Mouse (Mus musculus) gonadal fat pad, adult 2 months (tissue): Measurements from ENCODE around the gene Gm44511. TPM values are rescaled to one million over a fixed set of nuclear protein-coding genes. Genes with fewer than 3 reads are reported as not detected.
"Not testable (repeated sequence)": the region's sequence is repeated elsewhere in the genome, so short reads cannot be mapped to it uniquely, and the experiment has no call there.

ENCODE experiments used
- DNase-seq: peaks from one replicate; pipeline ENCODE4 v3.0.0-alpha.2; 2012; ENCODE audit warnings: low read depth
- polyA plus RNA-seq: library from polyadenylated mRNA; depleted of rRNA; stranded (reverse); fragments of >200 nt; gene quantifications from 2 replicates; pipeline ENCODE4 v1.2.3, GENCODE M21; 2012

The Gm44511 gene
- polyA plus RNA-seq, 1 experiment = 0.65 TPM

DNA sequence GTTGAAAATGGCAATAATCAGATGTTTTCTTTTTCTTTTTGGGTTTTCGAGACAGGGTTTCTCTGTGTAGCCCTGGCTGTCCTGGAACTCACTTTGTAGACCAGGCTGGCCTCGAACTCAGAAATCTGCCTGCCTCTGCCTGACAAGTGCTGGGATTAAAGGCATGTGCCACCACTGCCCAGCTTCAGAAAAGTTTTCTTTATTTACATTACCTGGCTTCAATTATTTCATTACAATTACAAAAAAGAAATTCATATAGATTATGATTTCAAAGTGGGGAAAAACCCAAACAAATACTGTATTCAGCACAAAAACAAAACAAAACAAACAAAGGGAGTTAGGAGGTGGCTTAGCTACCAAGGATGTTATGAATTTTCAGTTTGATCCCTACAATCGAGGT is 14.6 kb upstream of the Gm44511 start:
- DNase-seq = not testable (repeated sequence)

DNA sequence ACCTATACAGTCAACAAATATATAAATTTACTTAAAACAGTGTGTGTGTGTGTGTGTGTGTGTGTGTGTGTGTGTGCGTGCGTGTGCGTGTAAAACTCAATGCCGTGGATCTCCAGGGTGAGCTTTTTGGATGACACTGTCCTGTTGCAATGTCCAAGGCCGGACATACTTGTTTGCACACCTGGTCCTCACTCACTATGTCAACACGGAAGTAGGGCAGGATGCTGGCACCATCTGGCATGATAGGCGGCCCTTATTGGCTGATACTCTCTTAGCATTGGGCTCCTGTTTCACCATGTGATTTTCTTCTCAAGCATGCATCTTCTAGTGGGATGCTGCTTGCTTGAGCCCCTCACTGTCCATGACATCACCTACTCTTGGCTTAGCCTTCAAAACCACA is 13.8 kb upstream of the Gm44511 start:
- no peak for DNase-seq

DNA sequence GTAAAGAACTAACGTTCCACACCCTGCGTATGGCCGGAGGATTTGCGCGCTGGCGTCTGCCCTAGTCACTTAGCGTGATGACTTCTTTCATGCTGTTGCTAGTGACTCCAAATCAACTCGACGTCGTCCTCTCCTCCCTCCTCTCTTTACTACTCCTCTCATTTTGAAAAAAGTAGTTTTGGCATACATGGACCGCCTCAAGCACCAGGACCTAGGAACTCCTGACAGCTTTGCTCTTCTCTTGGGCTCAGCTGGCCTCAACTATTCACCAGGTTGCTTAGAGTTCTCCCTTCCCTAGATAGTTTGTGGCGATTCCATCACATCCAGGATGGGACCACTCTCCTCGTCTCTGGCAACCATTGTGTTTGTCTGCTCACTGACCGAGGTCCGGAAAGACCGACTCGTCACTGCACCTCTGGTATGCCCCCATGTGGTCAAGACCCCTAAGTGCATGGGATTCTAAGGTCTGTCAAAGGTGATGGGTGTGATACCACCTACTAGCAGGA is 13.2 kb upstream of the Gm44511 start:
- no peak for DNase-seq

DNA sequence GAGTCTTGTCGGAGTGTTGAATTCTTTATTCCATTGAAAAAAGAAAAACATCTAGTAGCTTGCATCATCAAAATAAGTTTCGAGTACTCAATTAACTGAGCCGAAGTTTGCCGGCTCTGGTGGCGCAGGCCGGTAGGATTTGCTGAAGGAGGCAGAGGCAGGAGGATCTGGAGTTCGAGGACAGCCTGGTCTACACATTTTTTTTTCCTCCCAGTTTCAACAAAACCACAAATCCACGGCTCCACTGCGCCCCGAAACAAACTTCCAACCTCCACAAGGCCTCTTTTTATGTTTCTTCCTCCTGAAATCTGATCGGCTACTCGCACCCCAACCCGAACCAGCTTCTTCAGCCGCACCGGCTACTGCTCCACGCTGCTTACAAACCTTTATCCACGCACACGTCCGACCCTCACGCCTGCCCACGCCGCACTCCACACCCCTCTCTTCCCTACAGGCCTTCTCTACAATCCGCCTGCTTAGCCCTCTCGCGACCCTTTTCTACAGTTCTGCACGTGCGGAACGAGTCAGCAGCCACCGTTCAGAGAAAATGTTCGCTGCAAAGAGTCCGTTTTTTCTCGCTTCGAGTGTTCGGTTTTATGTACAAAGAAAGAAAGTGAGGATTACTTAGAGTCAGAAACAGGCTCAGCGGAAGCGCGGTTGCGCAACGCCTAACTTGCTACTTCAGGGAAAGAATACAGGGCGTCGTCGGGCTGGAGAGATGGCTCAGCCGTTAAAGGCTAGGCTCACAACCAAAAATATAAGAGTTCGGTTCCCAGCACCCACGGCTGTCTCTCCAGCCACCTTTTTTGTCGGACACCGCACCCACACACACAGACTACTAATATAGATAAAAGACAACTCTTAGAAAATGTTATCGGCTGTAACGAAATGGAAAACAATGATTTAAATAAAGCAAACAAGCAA is 12.5 kb upstream of the Gm44511 start:
- no peak for DNase-seq

DNA sequence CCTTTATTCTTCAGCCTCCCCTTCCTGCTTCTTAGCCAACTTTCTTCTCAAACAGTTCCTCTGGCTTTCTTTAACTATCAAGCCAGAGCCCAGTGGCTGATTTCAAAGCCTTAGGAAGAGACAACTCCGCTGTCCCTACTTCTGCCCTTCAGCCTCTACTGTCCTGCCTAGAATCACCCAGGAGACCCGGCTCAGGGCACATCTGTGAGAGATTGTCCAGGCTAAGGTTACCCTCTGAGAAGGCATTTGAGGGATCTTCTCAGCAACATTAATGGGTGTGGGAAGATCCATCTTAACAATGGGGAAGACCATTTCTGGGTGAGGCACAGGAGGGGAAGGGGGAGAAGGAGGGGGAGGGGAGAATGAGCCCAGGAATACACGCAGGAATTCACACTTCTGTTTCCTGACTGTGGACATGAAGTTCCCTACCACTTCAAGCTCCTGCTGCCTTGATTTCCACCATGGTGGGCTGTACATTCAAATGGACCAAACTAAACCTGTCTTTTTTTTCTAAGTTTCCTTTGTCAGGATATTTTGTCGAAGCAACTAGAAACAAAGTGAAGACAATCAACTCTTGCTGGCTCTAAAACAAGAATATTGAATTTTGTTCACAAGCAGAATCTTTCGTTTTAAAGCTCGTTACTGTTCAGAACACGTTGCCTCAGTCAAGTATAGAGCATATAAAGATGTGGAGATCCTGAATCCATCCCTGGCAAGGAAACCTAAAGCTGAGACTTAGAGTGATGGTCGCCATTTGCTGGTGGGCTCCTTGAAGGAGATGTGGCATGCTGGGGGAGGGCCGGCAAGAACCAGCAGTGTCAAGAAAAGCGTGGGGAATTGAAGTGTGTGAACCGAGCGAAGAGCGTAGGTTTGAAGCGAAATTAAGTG is 11.6 kb upstream of the Gm44511 start:
- DNase-seq = no peak

DNA sequence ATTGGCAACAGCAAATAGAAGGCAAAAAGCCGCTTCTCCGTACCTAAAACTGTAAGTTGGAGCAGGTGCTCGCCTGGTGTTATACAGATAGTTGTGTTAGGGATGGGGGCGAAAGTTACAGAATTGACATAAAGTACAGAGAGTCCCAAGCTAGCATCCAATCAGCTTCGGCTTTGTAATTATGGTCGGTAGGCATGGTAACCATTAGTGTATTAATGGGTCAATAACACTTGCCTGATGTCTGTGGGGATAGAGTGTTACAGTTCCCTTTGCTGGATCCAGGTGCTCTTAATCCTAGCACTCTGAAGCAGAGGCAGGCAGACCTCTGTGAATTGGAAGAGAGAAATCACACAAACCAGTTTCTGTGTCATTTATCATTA is 10.8 kb upstream of the Gm44511 start:
- DNase-seq = no peak

DNA sequence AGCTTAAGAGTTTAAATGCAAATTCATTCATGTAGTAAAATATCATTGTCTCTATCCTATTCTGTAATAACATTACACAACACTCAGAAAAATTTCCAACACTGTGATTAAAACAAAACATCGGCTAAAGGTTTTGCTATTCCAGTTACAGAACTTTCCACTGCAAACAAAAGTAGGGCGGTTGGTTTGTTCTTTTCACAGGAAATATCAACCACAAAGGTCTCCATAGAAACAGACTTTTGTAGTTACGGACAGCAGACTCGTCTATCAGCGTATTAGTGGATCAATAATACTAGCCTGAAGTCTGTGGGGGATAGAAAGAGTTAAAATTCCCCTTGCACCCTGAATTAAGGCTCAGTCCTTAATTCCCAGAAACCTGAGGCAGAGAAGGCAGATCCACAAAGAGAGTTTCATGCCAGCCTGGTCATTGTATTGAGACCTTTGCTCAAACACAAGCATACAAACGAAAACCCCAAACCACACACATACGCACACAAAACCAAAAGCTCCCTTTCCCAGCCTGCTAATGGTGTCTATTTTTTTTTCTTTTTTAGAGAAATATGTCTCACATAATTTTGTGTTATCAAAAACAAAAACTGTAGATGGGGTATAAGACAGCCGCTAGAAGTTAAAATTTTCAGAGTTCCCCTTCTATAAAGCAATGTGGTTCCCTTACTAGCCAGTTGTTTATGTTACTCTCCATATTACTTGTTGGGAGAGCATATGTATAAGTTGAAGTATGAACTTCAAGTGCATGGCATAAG is 10.3 kb upstream of the Gm44511 start:
- DNase-seq = no peak

DNA sequence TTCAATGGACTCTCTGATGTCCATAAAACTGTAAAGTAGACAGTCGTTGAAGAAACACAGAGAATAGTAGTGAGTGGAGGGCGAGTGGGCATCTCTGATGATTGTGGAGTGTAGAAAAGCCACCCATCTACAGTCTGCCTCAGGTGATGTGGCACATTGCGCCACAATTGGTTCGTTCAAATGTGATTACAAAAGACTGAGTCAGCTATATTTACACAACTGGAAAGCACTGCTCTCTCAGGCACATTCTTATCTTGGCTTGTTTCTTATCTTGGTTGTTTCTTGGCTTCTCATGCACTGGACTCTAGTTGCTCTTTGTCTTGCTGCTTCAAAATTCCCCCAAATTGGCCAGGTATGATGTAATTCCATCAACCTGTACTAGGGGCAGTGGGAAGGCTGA is 9.5 kb upstream of the Gm44511 start:
- no peak for DNase-seq

DNA sequence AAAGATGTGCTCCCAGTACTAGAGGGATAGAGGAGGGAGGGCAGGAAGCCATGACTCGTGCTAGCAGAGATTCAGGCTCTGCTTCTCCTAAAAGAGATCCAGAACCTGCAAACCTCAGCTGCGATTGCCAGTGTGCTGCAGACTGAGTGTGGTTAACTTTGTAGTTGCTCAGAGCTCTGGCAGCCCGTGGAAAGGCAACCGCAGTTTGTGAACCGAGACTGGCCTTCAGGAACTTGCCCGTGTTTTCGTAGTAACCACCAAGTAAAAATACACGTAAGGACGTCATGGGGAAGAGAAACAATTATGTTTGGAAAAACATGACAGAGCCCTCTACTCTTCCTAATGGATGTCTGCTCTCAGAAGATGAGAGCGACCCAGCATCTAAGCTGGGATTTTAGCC is 6.9 kb upstream of the Gm44511 start:
- DNase-seq = no peak

DNA sequence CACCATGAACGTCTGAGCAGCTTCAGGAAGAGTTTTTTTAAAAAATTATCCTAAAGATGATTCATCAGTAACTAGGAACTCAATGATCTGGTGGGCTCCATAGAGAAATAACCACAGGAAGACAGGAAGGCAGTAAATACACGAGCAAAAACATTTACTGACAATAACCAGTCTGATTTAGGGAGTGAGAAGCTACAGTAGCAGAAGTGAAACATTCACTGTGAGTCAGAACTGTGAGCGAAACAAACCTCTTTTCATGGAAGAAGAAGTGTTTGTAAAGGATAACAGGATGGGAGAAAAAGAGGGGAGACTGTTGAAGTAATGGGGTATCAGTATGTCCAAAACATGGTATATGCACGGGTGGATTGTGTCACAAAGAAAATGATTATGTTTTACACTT is 3.7 kb upstream of the Gm44511 start:
- DNase-seq = no peak

DNA sequence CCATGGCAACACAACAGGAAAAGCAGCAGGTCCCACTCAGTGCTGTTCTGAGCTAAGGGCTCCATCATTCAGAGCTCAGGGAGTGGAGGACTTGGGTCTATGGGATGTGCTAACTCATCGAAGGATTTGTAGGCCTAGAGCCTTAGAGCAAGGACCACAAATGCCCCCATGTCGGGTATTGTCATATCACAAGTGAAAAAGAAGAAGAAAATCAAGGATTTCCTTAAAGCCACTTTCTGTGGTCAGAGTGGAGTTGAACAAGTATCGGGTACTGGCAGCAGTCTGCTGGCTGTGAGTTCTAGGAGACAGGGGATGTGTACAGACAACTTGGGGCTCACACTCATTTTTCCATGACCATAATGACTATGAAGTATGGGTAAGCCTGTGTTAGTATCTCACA is 666 bp upstream of the Gm44511 start:
- no peak for DNase-seq

DNA sequence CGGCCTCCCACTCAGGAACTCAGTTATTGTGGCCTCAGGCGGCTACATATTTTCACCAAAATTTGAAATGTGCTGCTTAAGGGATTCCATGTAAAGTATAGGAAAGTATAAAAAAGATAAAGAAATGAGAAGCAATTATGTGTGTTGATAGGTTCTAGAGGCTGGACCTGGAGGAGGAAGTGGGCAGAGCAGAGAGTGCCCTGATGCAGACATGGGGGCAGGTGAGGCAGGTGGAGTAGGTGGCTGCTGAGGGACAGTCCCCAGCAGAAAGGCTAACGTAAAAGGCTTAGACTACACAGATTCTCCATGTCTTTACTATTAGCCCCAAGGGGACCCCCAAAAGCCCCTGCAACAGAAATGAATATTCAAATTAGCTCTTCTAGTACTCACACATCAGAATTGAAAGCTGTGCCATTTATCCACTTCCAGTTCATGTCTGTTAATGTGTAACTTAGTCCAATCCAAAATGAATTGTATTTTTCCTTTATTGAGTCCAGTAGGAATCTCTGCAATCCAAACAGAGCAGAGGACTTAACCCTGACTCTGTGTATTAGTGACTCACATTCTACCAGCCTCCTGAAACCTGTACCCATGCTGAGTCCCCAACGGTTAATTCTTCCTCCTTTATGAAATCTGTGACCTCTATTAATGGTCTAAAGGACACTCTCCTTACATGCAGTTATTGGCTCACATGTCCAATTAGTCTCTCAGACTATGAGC is 7.9 kb downstream of the Gm44511 start:
- no peak for DNase-seq

DNA sequence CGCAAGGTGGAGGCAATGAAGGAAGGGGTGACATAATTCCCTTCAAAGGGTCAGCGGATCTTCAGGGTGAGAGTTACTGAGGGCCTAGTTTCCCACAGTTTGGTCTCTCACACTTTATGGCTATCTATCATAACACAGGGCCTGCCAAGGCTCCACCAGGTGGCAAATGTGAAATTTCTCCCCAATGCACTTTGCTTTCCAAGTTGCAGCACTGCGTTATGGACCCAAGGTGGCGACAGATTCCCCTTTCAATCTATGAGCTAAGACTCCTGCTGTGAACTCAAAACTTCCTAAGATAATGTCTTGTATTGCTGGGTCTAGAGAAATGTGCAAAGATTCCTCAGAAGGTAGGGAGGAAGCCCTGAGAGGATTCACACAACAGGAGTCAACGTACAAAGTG is 17.6 kb downstream of the Gm44511 start:
- no peak for DNase-seq

DNA sequence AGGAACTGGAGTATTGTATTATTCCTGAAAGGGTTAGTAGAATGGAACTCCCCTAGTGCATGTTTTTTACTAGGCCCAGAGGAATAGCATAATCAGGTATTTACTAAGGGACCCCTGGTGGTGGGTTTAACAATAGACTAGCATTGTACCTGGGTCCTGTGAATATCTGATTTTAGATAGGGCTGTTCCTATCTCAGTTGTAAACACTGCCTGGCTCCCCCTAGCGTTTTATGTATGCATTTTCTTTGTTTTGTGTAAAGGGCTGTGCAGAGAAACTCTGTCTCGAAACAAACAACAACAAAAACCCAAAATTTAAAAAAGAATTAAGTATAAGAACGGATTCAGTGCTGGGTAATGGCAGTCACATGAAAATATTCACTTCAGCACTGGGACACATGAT is 19.1 kb downstream of the Gm44511 start:
- no peak for DNase-seq

DNA sequence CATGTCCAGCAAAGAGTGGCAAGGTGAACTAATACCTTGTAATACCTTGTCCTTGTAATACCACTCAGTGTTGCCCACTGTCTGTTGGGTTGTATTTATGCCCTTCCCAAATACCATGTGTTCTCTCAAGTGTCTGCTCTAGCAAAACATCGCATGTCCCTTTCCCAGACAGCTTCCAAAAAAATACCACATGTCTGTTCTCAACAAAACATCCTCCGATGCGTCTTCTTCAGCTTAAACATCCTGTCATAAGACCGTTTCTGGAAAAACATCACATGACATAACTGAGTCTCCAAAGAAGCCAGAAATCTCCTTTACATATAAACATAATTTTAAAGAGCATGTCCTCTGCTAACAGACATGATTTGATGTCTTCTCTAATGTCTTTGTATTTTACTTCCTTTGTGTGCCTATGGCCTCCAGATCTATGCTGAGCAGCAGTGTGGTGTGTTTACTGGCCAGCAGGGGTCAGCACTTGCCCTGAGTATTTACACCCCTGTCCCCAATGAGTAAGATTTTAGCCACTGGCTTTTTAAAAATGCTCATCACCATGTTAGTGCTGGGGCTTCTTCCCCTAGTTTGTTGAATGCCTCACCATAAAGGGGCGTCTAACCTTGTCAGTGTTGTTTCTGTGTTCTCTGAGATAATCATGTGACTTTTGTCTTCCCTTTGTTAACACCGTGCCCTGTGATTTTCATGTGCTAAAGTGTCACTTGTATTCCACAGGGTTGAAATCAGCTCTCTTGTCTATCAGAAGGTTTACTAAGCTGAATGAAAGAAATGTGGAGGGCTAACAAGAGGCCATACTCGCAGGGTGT is 21.1 kb downstream of the Gm44511 start:
- not testable (repeated sequence) for DNase-seq

DNA sequence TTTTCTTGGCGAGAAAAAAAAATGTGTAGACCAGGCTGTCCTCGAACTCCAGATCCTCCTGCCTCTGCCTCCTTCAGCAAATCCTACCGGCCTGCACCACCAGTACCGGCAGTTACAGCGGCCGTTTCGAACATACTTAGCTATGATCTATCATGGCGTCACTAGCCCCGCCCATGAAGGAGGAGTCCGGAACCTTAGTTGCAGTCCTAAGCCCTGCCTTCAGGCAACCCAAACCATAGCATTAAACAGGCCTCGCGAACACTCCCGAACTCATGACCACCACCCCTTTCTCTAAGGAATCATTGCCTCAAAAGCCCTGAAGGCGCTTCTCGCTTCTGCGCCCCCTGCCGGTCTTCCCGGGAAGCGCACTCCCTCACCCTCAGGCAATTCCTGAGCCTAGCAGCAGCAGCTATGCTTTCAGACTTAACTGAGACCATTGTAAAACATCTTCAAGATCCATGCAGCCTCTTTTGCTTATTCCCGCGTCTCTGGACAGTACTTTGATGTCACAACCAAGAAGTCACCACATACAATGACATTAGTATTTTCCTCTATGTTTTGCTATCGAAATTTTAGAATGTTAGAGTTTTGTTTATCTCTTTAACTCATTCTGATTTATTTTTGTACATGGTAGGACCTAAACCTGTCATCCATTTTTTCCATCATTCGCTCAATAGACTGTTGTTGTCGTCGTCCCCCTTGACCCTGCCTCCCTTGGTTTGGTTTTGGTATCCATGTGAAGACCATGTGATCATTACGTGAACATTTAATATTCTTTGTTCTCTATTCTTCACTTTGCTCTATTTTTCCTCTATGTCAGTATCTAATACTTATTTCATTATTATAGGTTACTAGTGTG is 22.9 kb downstream of the Gm44511 start:
- DNase-seq = peak; percentile 74

DNA sequence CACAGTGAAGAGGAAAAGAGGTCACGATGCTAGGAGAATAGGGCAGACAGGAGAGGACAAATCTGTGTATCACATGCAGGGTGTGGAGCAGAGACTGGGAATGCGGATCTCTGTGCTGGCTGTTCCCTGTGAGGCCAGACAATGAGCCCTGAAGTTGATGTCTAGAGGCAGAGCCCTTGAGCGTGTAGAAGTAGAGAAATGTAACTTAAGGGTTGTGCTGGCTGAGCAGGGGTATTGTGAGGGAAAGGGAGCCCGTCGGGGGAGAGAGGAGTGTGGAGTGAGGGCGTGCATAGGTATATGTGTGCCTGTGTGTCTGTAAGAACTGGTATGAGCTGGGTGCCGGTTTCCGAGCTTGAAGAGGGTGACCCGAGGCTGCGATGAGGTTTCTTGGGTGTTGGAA is 23.6 kb downstream of the Gm44511 start:
- no peak for DNase-seq

DNA sequence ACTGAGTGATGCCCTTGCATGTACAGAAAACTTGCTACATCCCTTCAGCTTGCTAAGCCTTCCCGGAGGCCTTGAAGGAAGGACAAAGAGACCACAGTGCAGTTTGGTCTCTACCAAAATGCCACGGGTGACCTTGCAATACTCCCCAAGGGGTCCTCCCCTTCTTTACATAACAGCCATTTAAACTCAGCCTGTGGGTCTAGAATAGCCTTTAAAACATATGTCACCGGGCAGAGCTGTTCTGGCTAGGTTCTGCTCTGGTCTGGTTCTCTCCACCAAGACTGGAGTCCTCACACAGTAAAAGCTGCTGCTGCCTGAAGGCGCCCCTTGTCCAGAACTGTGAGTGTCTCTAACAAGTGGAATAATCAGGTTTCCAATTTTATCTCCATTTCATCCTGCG is 25.4 kb downstream of the Gm44511 start:
- not testable (repeated sequence) for DNase-seq

DNA sequence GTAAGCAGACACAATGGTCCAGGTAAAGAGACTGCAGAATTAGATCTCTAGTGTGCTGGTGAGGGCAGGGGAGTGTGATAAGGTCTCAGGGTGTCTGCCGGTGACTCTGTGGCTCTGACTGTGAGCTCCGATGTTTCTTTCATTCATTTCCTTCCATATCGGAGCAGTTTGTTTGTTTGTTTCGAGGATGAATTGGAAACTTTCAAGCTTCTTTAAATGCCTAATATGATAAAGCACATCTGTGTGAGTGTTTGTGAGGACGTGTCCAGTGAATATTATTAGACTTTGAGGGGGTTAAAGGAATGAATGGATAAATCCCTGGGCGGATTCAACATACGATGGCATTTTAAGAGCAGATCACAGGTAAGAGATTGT is 26.2 kb downstream of the Gm44511 start:
- no peak for DNase-seq
